Mouse (Mus musculus) gastrocnemius, postnatal 4 days (tissue): ENCODE results near the gene Ceacam1. TPM values are rescaled to one million over a fixed set of nuclear protein-coding genes. Genes with fewer than 3 reads are reported as not detected.
"Not testable (repeated sequence)": the region's sequence is repeated elsewhere in the genome, so short reads cannot be mapped to it uniquely, and the experiment has no call there.

ENCODE experiments used
- DNase-seq, 2 experiments: peaks; one replicate each; pipeline ENCODE4 v3.0.0; 2021 to 2022; ENCODE audit warnings: low spot score in 2 of 2, mixed read lengths in 2 of 2
- long read RNA-seq, 2 experiments: library from polyadenylated mRNA; stranded (forward); transcript quantifications; one replicate each; pipeline ENCODE4 v2.0.0; 2021
- total RNA-seq, 2 experiments: library from RNA; stranded (reverse); gene quantifications; 2 replicates each; pipeline ENCODE4 v1.2.3; 2021

The Ceacam1 gene
- total RNA-seq = 1 to 10 TPM; 5.5 to 6.1 TPM
- long read RNA-seq, experiment 1, partial matches to known transcripts = 0 of 3 reads
- long read RNA-seq, experiment 1, other reads (novel, unspliced or antisense) = 1 of 3 reads
- long read RNA-seq, experiment 2, partial matches to known transcripts = 0 of 6 reads
- long read RNA-seq, experiment 2, other reads (novel, unspliced or antisense) = 3 of 6 reads

- DNase-seq = peak in 1 of 2 experiments; percentile 33
Observed at GRCm38 (mm10) chr7:25477091-25477751, at the start of gene Ceacam1. Ceacam1 (minus strand) TSS chr7:25477603.

- not testable (repeated sequence) for DNase-seq
Observed at GRCm38 (mm10) chr7:25516070-25516777, 38.8 kb upstream of the Ceacam1 start.

GRCm38 (mm10) chr7:25515667-25516066 is 38.3 kb upstream of the Ceacam1 start:
- DNase-seq = not testable (repeated sequence)

- no peak for DNase-seq
Observed at GRCm38 (mm10) chr7:25509925-25510324, 32.5 kb upstream of the Ceacam1 start.

- DNase-seq = no peak
Observed at GRCm38 (mm10) chr7:25494649-25495048, 17.2 kb upstream of the Ceacam1 start.

- not testable (repeated sequence) for DNase-seq
Observed at GRCm38 (mm10) chr7:25490698-25491097, 13.3 kb upstream of the Ceacam1 start.

- not testable (repeated sequence) for DNase-seq
Observed at GRCm38 (mm10) chr7:25489382-25489781, 12.0 kb upstream of the Ceacam1 start.

- DNase-seq = peak in 1 of 2 experiments; percentile 13
Observed at GRCm38 (mm10) chr7:25486186-25486585, 8.8 kb upstream of the Ceacam1 start.

GRCm38 (mm10) chr7:25485061-25485460 is 7.7 kb upstream of the Ceacam1 start:
- no peak for DNase-seq

GRCm38 (mm10) chr7:25483133-25483735 is 5.8 kb upstream of the Ceacam1 start:
- DNase-seq = no peak

GRCm38 (mm10) chr7:25480791-25481190 is 3.4 kb upstream of the Ceacam1 start:
- DNase-seq = not testable (repeated sequence)

GRCm38 (mm10) chr7:25479440-25479839 is 2.0 kb upstream of the Ceacam1 start:
- no peak for DNase-seq

- DNase-seq = not testable (repeated sequence)
Observed at GRCm38 (mm10) chr7:25477752-25478093, 320 bp upstream of the Ceacam1 start.

GRCm38 (mm10) chr7:25471821-25472220 is 5.6 kb downstream of the Ceacam1 start:
- not testable (repeated sequence) for DNase-seq

GRCm38 (mm10) chr7:25465586-25465985 is 11.8 kb downstream of the Ceacam1 start:
- DNase-seq = not testable (repeated sequence)

GRCm38 (mm10) chr7:25465010-25465409 is 12.4 kb downstream of the Ceacam1 start:
- no peak for DNase-seq

GRCm38 (mm10) chr7:25462033-25462337 is 15.4 kb downstream of the Ceacam1 start:
- DNase-seq = not testable (repeated sequence)

- not testable (repeated sequence) for DNase-seq
Observed at GRCm38 (mm10) chr7:25461336-25462032, 15.9 kb downstream of the Ceacam1 start.

- no peak for DNase-seq
Observed at GRCm38 (mm10) chr7:25452103-25452502, 25.3 kb downstream of the Ceacam1 start.

GRCm38 (mm10) chr7:25449913-25450890 is 27.2 kb downstream of the Ceacam1 start:
- DNase-seq = no peak
